In genomic region chr17:47843465-47843864, GRCm38 (mm10) we compare ENCODE assay signal across 20 mouse cellular contexts. TPM values are rescaled to one million over a fixed set of nuclear protein-coding genes. Genes with fewer than 3 reads are reported as not detected.
DNase-seq lines count a peak whose midpoint lies in the region; ATAC-seq and TF ChIP-seq lines count a peak whose summit lies in the region.
"Had no signal": no experiment of that assay in that cellular context is flagged by ENCODE, and none has a peak within 500 bp of the region (broad histone marks: within the 10 kb centered on the region; RNA-seq: fewer than 3 reads in every experiment).

No protein-coding gene starts in this region.

- TF ChIP-seq EP300 in heart, postnatal 0 days (IDR thresholded peaks at IDR 0.05; ENCODE audit: low read depth): no peak

- no peaks in the 10 kb centered on the region; the same call in 1 of the 2 replicates for H3K4me1 ChIP-seq in heart, postnatal 0 days (ENCODE audit: control insufficient read depth, insufficient read depth)
- H3K4me1 ChIP-seq in liver, adult 2 months (ENCODE audit: control insufficient read depth, insufficient read depth, low read length): peaks cover 4% of the 10 kb centered on the region; the same call in 1 of the 2 replicates
- H3K4me1 ChIP-seq in E14TG2a.4 (replicated peaks; ENCODE audit: low read depth, low read length): peaks cover 11% of the 10 kb centered on the region
- H3K4me1 ChIP-seq: midbrain, embryonic 13.5 days had no signal

- no peaks in the 10 kb centered on the region for H3K79me2 ChIP-seq in liver, adult 2 months (ENCODE audit: control insufficient read depth, insufficient read depth, low read length)

- H3K36me3 ChIP-seq in heart, postnatal 0 days (replicated peaks; ENCODE audit: control insufficient read depth, insufficient read depth, low read length): no peaks in the 10 kb centered on the region
- no peaks in the 10 kb centered on the region for H3K36me3 ChIP-seq in liver, adult 2 months (ENCODE audit: control insufficient read depth, insufficient read depth, low read length)
- H3K36me3 ChIP-seq in E14TG2a.4 (ENCODE audit: insufficient read depth, low read length): no peaks in the 10 kb centered on the region
- H3K36me3 ChIP-seq: embryonic facial prominence, embryonic 10.5 days; heart, embryonic 15.5 days; limb, embryonic 15.5 days; midbrain, embryonic 13.5 days had no signal

- H3K27me3 ChIP-seq in heart, postnatal 0 days (ENCODE audit: control insufficient read depth, insufficient read depth, low read length): no peaks in the 10 kb centered on the region
- no peaks in the 10 kb centered on the region for H3K27me3 ChIP-seq in liver, adult 2 months (ENCODE audit: control insufficient read depth, insufficient read depth, low read length)
- peaks cover 6% of the 10 kb centered on the region; the same call in 1 of the 2 replicates for H3K27me3 ChIP-seq in E14TG2a.4 (ENCODE audit: insufficient read depth, low read length)
- H3K27me3 ChIP-seq: heart, embryonic 15.5 days; limb, embryonic 15.5 days; midbrain, embryonic 13.5 days had no signal

- peak; percentile 15; the same call in 1 of the 2 replicates for TF ChIP-seq CTCF in heart, postnatal 0 days (IDR thresholded peaks at IDR 0.05; ENCODE audit: low read depth)
- TF ChIP-seq CTCF in liver, adult 2 months (IDR thresholded peaks at IDR 0.05; ENCODE audit: low read depth, low read length): peak; percentile 42
- peak; percentile 50 for TF ChIP-seq CTCF in E14TG2a.4 (conservative IDR thresholded peaks at IDR 0.05; ENCODE audit: low read length)

- H3K4me2 ChIP-seq in heart, postnatal 0 days (ENCODE audit: low read depth, low read length): no peak overlapping the region
- H3K4me2 ChIP-seq: heart, embryonic 15.5 days; limb, embryonic 15.5 days; midbrain, embryonic 13.5 days had no signal

- no peak for DNase-seq in heart, postnatal 0 days (ENCODE audit: low spot score)
- DNase-seq in heart, postnatal 25 days (ENCODE audit: low spot score): no peak
- DNase-seq in liver, adult 2 months (ENCODE audit: extremely low read depth, low read depth, low spot score): no peak
- DNase-seq in liver (no peak), ZHBTc4 (ENCODE audit: low read depth, low spot score) (peak; percentile 67)
- DNase-seq in adrenal gland, postnatal 10 days: no peak
- no peak for DNase-seq in adrenal gland, adult 2 months
- DNase-seq: adrenal gland, postnatal 36 days; cerebellum, adult 9-10 months; gastrocnemius, postnatal 25 days; layer of hippocampus, postnatal 36 days; spleen, adult 18-20 months had no signal

- ATAC-seq in heart, postnatal 0 days (ENCODE audit: insufficient read depth, low read depth): no peak
- ATAC-seq: inflammation-experienced regulatory T-cells, adult 6 months; midbrain, embryonic 13.5 days had no signal

- 97% methylated on average over 3 of the region's 3 CpGs for WGBS in heart, postnatal 0 days
- 98% methylated on average over 3 of the region's 3 CpGs for WGBS in liver, adult 2 months

- no peak overlapping the region for H3K9ac ChIP-seq in heart, postnatal 0 days (replicated peaks; ENCODE audit: low read depth, low read length)
- H3K9ac ChIP-seq in liver, adult 2 months (ENCODE audit: low read depth, low read length): no peak overlapping the region
- H3K9ac ChIP-seq: heart, embryonic 15.5 days; limb, embryonic 15.5 days; midbrain, embryonic 13.5 days had no signal

- H3K9me3 ChIP-seq in heart, postnatal 0 days (replicated peaks; ENCODE audit: control insufficient read depth, low read length): no peaks in the 10 kb centered on the region
- peaks cover 4% of the 10 kb centered on the region; the same call in 1 of the 2 replicates for H3K9me3 ChIP-seq in E14TG2a.4 (ENCODE audit: low read length)
- H3K9me3 ChIP-seq: heart, embryonic 15.5 days; limb, embryonic 15.5 days; midbrain, embryonic 13.5 days had no signal

- TF ChIP-seq POLR2A in liver, adult 2 months (IDR thresholded peaks at IDR 0.05; ENCODE audit: extremely low read depth, insufficient read depth, low read length): no peak

- no peak overlapping the region for H3K4me3 ChIP-seq in heart, postnatal 0 days (ENCODE audit: low read depth, low read length)
- no peak overlapping the region for H3K4me3 ChIP-seq in liver, adult 2 months (ENCODE audit: insufficient read depth, low read depth, low read length)
- H3K4me3 ChIP-seq in E14TG2a.4 (replicated peaks; ENCODE audit: low read length): no peak overlapping the region
- H3K4me3 ChIP-seq: embryonic facial prominence, embryonic 10.5 days; heart, embryonic 15.5 days; limb, embryonic 15.5 days; midbrain, embryonic 13.5 days; myocyte had no signal

- intact Hi-C loops in heart, postnatal 25 days (cut with DNase I): no loop called here

- H3K27ac ChIP-seq in heart, postnatal 0 days (ENCODE audit: low read depth): no peak overlapping the region
- H3K27ac ChIP-seq in liver, adult 2 months (replicated peaks; ENCODE audit: insufficient read depth, low read depth, low read length): no peak overlapping the region
- H3K27ac ChIP-seq: embryonic facial prominence, embryonic 10.5 days; limb, embryonic 15.5 days; midbrain, embryonic 13.5 days had no signal

RNA-seq across cellular contexts. Expression of gene Mdfi, which starts 9.0 kb away (rescaled TPM):
- total RNA-seq in heart, postnatal 0 days (2014; rRNA removed; ENCODE audit: low replicate concordance): 64.6 and 68.2 TPM in 2 replicates
- polyA plus RNA-seq in heart, postnatal 0 days (2015; fragmentation: Nextera tagmentation; extraction: Ambion mirVana): 6.2 and 6.7 TPM in 2 replicates
- 1 to 10 TPM; 2.4 TPM for total RNA-seq in heart, postnatal 25 days (2021)
- 0.65 and 0.67 TPM in 2 replicates for total RNA-seq in liver, adult 2 months (2014; rRNA removed)
- 1.8 and 2.9 TPM in 2 replicates for polyA plus RNA-seq in liver, adult 2 months (2012; rRNA removed)
- 1 to 10 TPM; 4.2 to 5.3 TPM for total RNA-seq in adrenal gland, postnatal 10 days (2021)
- total RNA-seq in adrenal gland, adult 2 months (2021): 1 to 10 TPM; 1.2 to 2.1 TPM
- polyA plus RNA-seq in adrenal gland, adult 2 months (2012; rRNA removed): 15.8 and 24.2 TPM in 2 replicates
- total RNA-seq: megakaryocyte, adult 5-6 weeks had no signal
- polyA plus RNA-seq: inflammation-experienced regulatory T-cells, adult 6 months had no signal

Comparison
In these comparisons a context has a peak if more than half of its experiments do, and no peak if none do; other contexts are left out.
1. RNA of gene Mdfi, which starts 9.0 kb away (total RNA-seq): 64.6 to 68.2 TPM in heart, postnatal 0 days; 4.2 to 5.3 TPM in adrenal gland, postnatal 10 days, 2.4 TPM in heart, postnatal 25 days, 1.2 to 2.1 TPM in adrenal gland, adult 2 months and 0.65 to 0.67 TPM in liver, adult 2 months; every median in the first group is over 10 times any median in the second.
2. Peak in every context shown above with its lines, with median percentiles within 50 percentile points of each other: CTCF ChIP-seq.